Mouse (Mus musculus) ES-Bruce4 (cell line): ENCODE data around the gene Actn2. TPM values are rescaled to one million over a fixed set of nuclear protein-coding genes. Genes with fewer than 3 reads are reported as not detected.

Experiments
- H3K27ac ChIP-seq: 2 replicates; pipeline ENCODE4 v1.5.1; 2012; ENCODE audit warnings: low read length, inconsistent platforms; ENCODE audit not compliant: insufficient read depth
- H3K27me3 ChIP-seq: 2 replicates; pipeline ENCODE4 v1.6.1; 2012; ENCODE audit warnings: mild to moderate bottlenecking, low read length, inconsistent platforms; ENCODE audit not compliant: control insufficient read depth, poor library complexity, insufficient read depth, severe bottlenecking
- H3K36me3 ChIP-seq: 2 replicates; pipeline ENCODE4 v1.6.1; 2012; ENCODE audit warnings: inconsistent platforms, mild to moderate bottlenecking, low read length, moderate library complexity; ENCODE audit not compliant: control insufficient read depth, poor library complexity, insufficient read depth, severe bottlenecking
- H3K4me1 ChIP-seq: one replicate; pipeline ENCODE4 v1.8.1; 2011; ENCODE audit warnings: low read length; ENCODE audit not compliant: control insufficient read depth, insufficient read depth
- H3K4me3 ChIP-seq: 2 replicates; pipeline ENCODE4 v1.5.1; 2011; ENCODE audit warnings: low read depth, mild to moderate bottlenecking, low read length
- H3K9ac ChIP-seq: 2 replicates; pipeline ENCODE4 v1.6.1; 2012; ENCODE audit warnings: low read depth, mild to moderate bottlenecking, inconsistent platforms; ENCODE audit not compliant: poor library complexity, severe bottlenecking
- H3K9me3 ChIP-seq: replicated peaks from 2 replicates; pipeline ENCODE4 v1.6.1; 2012; ENCODE audit warnings: mild to moderate bottlenecking, low read length, inconsistent platforms; ENCODE audit not compliant: control insufficient read depth, poor library complexity, insufficient read depth, severe bottlenecking
- CTCF ChIP-seq: IDR thresholded peaks from one replicate; pipeline ENCODE4 v1.8.1; 2011; ENCODE audit warnings: low read depth, low read length
- EP300 ChIP-seq: IDR thresholded peaks from 2 replicates; pipeline ENCODE4 v1.6.1; 2011; ENCODE audit warnings: low read depth, low read length; ENCODE audit not compliant: insufficient read depth
- POLR2A ChIP-seq: IDR thresholded peaks from one replicate; pipeline ENCODE4 v1.8.1; 2011; ENCODE audit warnings: low read length; ENCODE audit not compliant: insufficient read depth
- polyA plus RNA-seq: library from polyadenylated mRNA; stranded (reverse); fragments of >200 nt; gene quantifications from 2 replicates; pipeline ENCODE4 v1.2.4, GENCODE M21; 2011; ENCODE audit warnings: low read depth; ENCODE audit not compliant: missing spikeins, insufficient read depth, insufficient read length

Actn2 gene
- polyA plus RNA-seq, 1 experiment, result 1.4 TPM

- Histone ChIP-seq H3K4me3 (no peak overlapping the region), H3K27ac (no peak overlapping the region), H3K36me3 (peaks cover 35% of the 10 kb centered on the region), H3K9me3 (no peaks in the 10 kb centered on the region), H3K4me1 (no peaks in the 10 kb centered on the region), H3K27me3 (no peaks in the 10 kb centered on the region; the same call in 1 of the 2 replicates), H3K9ac (no peak overlapping the region)
- no peak for TF ChIP-seq EP300
- no peak for TF ChIP-seq POLR2A
Measured at GRCm38 (mm10) chr13:12250496-12250895, 90.1 kb downstream of the Actn2 start.

GRCm38 (mm10) chr13:12249195-12249898 is 91.2 kb downstream of the Actn2 start:
- TF ChIP-seq CTCF (no peak), POLR2A (no peak), EP300 (no peak)
- Histone ChIP-seq H3K27ac (no peak overlapping the region), H3K36me3 (peaks cover 35% of the 10 kb centered on the region), H3K4me1 (no peaks in the 10 kb centered on the region), H3K27me3 (no peaks in the 10 kb centered on the region; the same call in 1 of the 2 replicates), H3K9ac (no peak overlapping the region), H3K4me3 (no peak overlapping the region), H3K9me3 (no peaks in the 10 kb centered on the region)

- no peak overlapping the region for H3K9ac ChIP-seq
- H3K27me3 ChIP-seq, result no peaks in the 10 kb centered on the region; the same call in 1 of the 2 replicates
- peaks cover 38% of the 10 kb centered on the region for H3K36me3 ChIP-seq
- no peaks in the 10 kb centered on the region for H3K9me3 ChIP-seq
- H3K4me1 ChIP-seq, result no peaks in the 10 kb centered on the region
- no peak overlapping the region for H3K4me3 ChIP-seq
- TF ChIP-seq CTCF (no peak), EP300 (no peak), POLR2A (no peak)
- H3K27ac ChIP-seq, result no peak overlapping the region
Measured at GRCm38 (mm10) chr13:12245938-12246337, 94.6 kb downstream of the Actn2 start.

- H3K4me3 ChIP-seq, result no peak overlapping the region
- H3K27ac ChIP-seq, result no peak overlapping the region
- no peaks in the 10 kb centered on the region; the same call in 1 of the 2 replicates for H3K27me3 ChIP-seq
- no peak for TF ChIP-seq EP300
- TF ChIP-seq CTCF, result no peak
- TF ChIP-seq POLR2A, result no peak
- no peaks in the 10 kb centered on the region for H3K9me3 ChIP-seq
- no peaks in the 10 kb centered on the region for H3K4me1 ChIP-seq
- no peak overlapping the region for H3K9ac ChIP-seq
- peaks cover 30% of the 10 kb centered on the region for H3K36me3 ChIP-seq
Measured at GRCm38 (mm10) chr13:12243991-12244390, 96.6 kb downstream of the Actn2 start.

GRCm38 (mm10) chr13:12232141-12232540 is 108.4 kb downstream of the Actn2 start:
- Histone ChIP-seq H3K4me3 (no peak overlapping the region), H3K9me3 (no peaks in the 10 kb centered on the region; the same call in 1 of the 2 replicates), H3K27me3 (no peaks in the 10 kb centered on the region), H3K9ac (no peak overlapping the region), H3K27ac (no peak overlapping the region), H3K36me3 (peaks cover 6% of the 10 kb centered on the region; the same call in 1 of the 2 replicates), H3K4me1 (no peaks in the 10 kb centered on the region)
- TF ChIP-seq CTCF, result no peak

- Histone ChIP-seq H3K9ac (no peak overlapping the region), H3K4me1 (no peaks in the 10 kb centered on the region), H3K27ac (no peak overlapping the region), H3K27me3 (no peaks in the 10 kb centered on the region), H3K9me3 (no peaks in the 10 kb centered on the region; the same call in 1 of the 2 replicates), H3K4me3 (no peak overlapping the region), H3K36me3 (peaks cover 18% of the 10 kb centered on the region)
- TF ChIP-seq CTCF (no peak), POLR2A (no peak), EP300 (no peak)
Measured at GRCm38 (mm10) chr13:12228248-12228647, 112.3 kb downstream of the Actn2 start.
